Mouse (Mus musculus) G1E (cell line): Measurements from ENCODE around the gene Prlh. TPM values are rescaled to one million over a fixed set of nuclear protein-coding genes. Genes with fewer than 3 reads are reported as not detected.

ENCODE experiments used
- ATAC-seq: 2 replicates; pipeline ENCODE4 v1.8.0; 2016; ENCODE audit warnings: mild to moderate bottlenecking; ENCODE audit not compliant: insufficient number of reproducible peaks, poor library complexity, low FRiP score, severe bottlenecking; ENCODE audit errors: extremely low read depth
- DNase-seq: peaks from one replicate; pipeline ENCODE4 v3.0.0; 2012; ENCODE audit warnings: low spot score
- H3K27me3 ChIP-seq: 2 replicates; pipeline ENCODE4 v1.6.1; 2012; ENCODE audit warnings: mild to moderate bottlenecking, low read length, inconsistent platforms; ENCODE audit not compliant: insufficient read depth
- H3K36me3 ChIP-seq: replicated peaks from 2 replicates; pipeline ENCODE3; 2012; ENCODE audit warnings: mild to moderate bottlenecking, inconsistent platforms
- H3K4me1 ChIP-seq: 2 replicates; pipeline ENCODE4 v1.6.1; 2012; ENCODE audit warnings: low read depth, low read length, inconsistent platforms, mixed read lengths; ENCODE audit not compliant: insufficient read depth
- H3K4me3 ChIP-seq: 2 replicates; pipeline ENCODE4 v1.5.1; 2012; ENCODE audit warnings: low read depth, mild to moderate bottlenecking, inconsistent platforms, low read length, moderate library complexity, mixed read lengths
- H3K9me3 ChIP-seq: replicated peaks from 2 replicates; pipeline ENCODE4 v1.6.1; 2012; ENCODE audit warnings: inconsistent platforms
- CTCF ChIP-seq: IDR thresholded peaks from 2 replicates; pipeline ENCODE4 v1.5.1; 2012; ENCODE audit warnings: low read depth, low read length, inconsistent platforms, mixed read lengths
- GATA1 ChIP-seq: IDR thresholded peaks from 2 replicates; pipeline ENCODE4 v1.6.1; 2012; ENCODE audit warnings: borderline replicate concordance, low read length, inconsistent platforms, mixed read lengths
- GATA2 ChIP-seq: IDR thresholded peaks from 2 replicates; pipeline ENCODE4 v1.6.1; 2012; ENCODE audit warnings: low read depth, low read length, inconsistent platforms, borderline replicate concordance
- POLR2AphosphoS5 ChIP-seq: IDR thresholded peaks from 2 replicates; pipeline ENCODE4 v1.6.1; 2012; ENCODE audit warnings: low read depth, low read length, inconsistent platforms; ENCODE audit not compliant: insufficient replicate concordance
- TAL1 ChIP-seq: conservative IDR thresholded peaks from 2 replicates; pipeline ENCODE4 v1.6.1; 2012; ENCODE audit warnings: low read depth, low read length, inconsistent platforms, mixed read lengths
- polyA plus RNA-seq: library from polyadenylated mRNA; stranded (reverse); fragments of >175 nt; gene quantifications from 2 replicates; pipeline ENCODE4 v1.2.3, GENCODE M21; 2012
- total RNA-seq, 2 experiments: library from RNA; stranded (forward) in 1 of 2; stranded (reverse) in 1 of 2; fragments of 200-1000 nt in 1 of 2; fragments of >200 nt in 1 of 2; fragmentation: Nextera tagmentation in 1 of 2; gene quantifications; 2 replicates each; pipeline ENCODE4 v1.2.3; 2014 to 2017

The Prlh gene
- total and polyA plus RNA-seq, 3 experiments = not detected

GRCm38 (mm10) chr1:90947252-90947651 lies 5.7 kb upstream of the Prlh start:
- Histone ChIP-seq H3K27me3 (no peaks in the 10 kb centered on the region), H3K36me3 (no peaks in the 10 kb centered on the region), H3K4me3 (no peak overlapping the region), H3K9me3 (peaks cover 93% of the 10 kb centered on the region), H3K4me1 (no peaks in the 10 kb centered on the region)
- no peak for TF ChIP-seq GATA1
- no peak for TF ChIP-seq POLR2AphosphoS5
- DNase-seq (no peak), ATAC-seq (no peak)

GRCm38 (mm10) chr1:90949309-90949708 lies 3.6 kb upstream of the Prlh start:
- Histone ChIP-seq H3K9me3 (peaks cover 93% of the 10 kb centered on the region), H3K4me3 (no peak overlapping the region), H3K27me3 (no peaks in the 10 kb centered on the region), H3K4me1 (no peaks in the 10 kb centered on the region), H3K36me3 (no peaks in the 10 kb centered on the region)
- no peak for DNase-seq
- ATAC-seq = no peak
- TF ChIP-seq POLR2AphosphoS5 (no peak), GATA2 (no peak), GATA1 (no peak), CTCF (no peak), TAL1 (no peak)

GRCm38 (mm10) chr1:90951670-90952069 lies 1.2 kb upstream of the Prlh start:
- TF ChIP-seq CTCF = no peak
- no peak for TF ChIP-seq POLR2AphosphoS5
- TF ChIP-seq TAL1 = no peak
- TF ChIP-seq GATA2 = no peak
- TF ChIP-seq GATA1 = no peak
- H3K4me3 ChIP-seq = no peak overlapping the region
- ATAC-seq = no peak
- H3K27me3 ChIP-seq = no peaks in the 10 kb centered on the region
- H3K36me3 ChIP-seq = no peaks in the 10 kb centered on the region
- H3K9me3 ChIP-seq = peaks cover 90% of the 10 kb centered on the region
- DNase-seq = no peak
- no peaks in the 10 kb centered on the region for H3K4me1 ChIP-seq

GRCm38 (mm10) chr1:90953688-90954087 lies 780 bp downstream of the Prlh start:
- Histone ChIP-seq H3K4me1 (no peaks in the 10 kb centered on the region), H3K36me3 (no peaks in the 10 kb centered on the region), H3K9me3 (peaks cover 92% of the 10 kb centered on the region), H3K4me3 (no peak overlapping the region; the same call in 1 of the 2 replicates), H3K27me3 (no peaks in the 10 kb centered on the region)
- ATAC-seq (no peak), DNase-seq (no peak)
- TF ChIP-seq TAL1 = no peak
- no peak for TF ChIP-seq GATA1
- no peak for TF ChIP-seq GATA2
- no peak for TF ChIP-seq POLR2AphosphoS5
- TF ChIP-seq CTCF = no peak

- H3K4me3 ChIP-seq = no peak overlapping the region
- H3K36me3 ChIP-seq = no peaks in the 10 kb centered on the region
- TF ChIP-seq POLR2AphosphoS5 = no peak
- no peak for TF ChIP-seq TAL1
- no peak for TF ChIP-seq GATA2
- TF ChIP-seq GATA1 = no peak
- TF ChIP-seq CTCF = no peak
- peaks cover 96% of the 10 kb centered on the region for H3K9me3 ChIP-seq
- no peak for DNase-seq
- no peak for ATAC-seq
- H3K4me1 ChIP-seq = no peaks in the 10 kb centered on the region
- no peaks in the 10 kb centered on the region; the same call in 1 of the 2 replicates for H3K27me3 ChIP-seq
These were observed 3.6 kb downstream of the Prlh start for GRCm38 (mm10) chr1:90956245-90957096.

- no peaks in the 10 kb centered on the region; the same call in 1 of the 2 replicates for H3K27me3 ChIP-seq
- peaks cover 85% of the 10 kb centered on the region for H3K9me3 ChIP-seq
- DNase-seq (no peak), ATAC-seq (no peak)
- no peak overlapping the region for H3K4me3 ChIP-seq
- no peaks in the 10 kb centered on the region for H3K36me3 ChIP-seq
- no peaks in the 10 kb centered on the region for H3K4me1 ChIP-seq
- TF ChIP-seq GATA1 (no peak), CTCF (no peak), TAL1 (no peak), GATA2 (no peak), POLR2AphosphoS5 (no peak)
These were observed 9.6 kb downstream of the Prlh start for GRCm38 (mm10) chr1:90962526-90962925.
